Mouse (Mus musculus): ENCODE data around the gene Gm6176. TPM values are rescaled to one million over a fixed set of nuclear protein-coding genes. Genes with fewer than 3 reads are reported as not detected.

Gm6176 gene
- polyA plus RNA-seq (2014; fragmentation: Illumina TruSeq; extraction: RNeasy Lipid Tissue Mini Kit (QIAGEN cat#74804); ENCODE audit: low read depth, low replicate concordance), result not detected

DNA sequence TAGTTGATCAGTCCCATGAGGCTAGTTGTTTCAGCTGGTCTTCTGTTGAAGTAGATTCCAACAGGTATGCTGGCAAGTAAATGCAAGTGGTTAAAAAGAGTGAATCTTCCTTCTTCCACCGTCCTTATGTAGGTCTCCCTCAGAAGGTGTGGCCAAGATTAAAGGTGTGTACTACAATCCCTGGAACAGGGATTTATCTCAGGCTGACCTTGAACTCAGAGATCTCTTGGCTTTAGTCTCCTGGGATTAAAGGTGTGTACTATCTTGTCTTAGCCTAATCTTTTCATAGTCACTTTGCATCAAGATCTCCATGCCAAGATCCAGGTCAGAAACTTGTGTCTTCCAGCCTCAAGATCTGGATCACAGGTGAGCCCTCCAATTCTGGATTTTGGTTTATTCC lies at the start of gene Gm6176:
Gm6176 (minus strand) TSS at position 101 of the 400 bp plus-strand sequence.

DNA sequence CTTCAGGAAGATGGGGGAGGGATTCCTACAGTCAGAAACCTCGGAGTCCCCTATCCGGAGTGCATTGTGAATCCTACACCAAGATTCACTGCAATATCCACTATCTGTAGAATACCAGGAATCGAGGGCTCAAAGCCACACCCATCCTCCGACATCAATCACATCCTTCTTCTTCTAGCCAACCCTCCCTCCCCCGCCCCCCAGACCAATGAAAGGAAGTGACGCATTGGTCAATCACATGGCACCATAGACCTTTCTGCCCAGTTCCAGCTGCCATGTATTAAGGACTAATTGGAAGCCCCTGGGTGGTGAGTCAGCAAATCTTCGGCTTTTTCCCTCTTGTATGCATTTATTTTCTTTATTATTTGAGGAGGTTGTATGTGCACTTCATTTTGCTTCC lies 12.7 kb upstream of the Gm6176 start, which contains the start of gene Vmn1r139:
Vmn1r139 (plus strand) TSS at position 301 of the 400 bp plus-strand sequence.

DNA sequence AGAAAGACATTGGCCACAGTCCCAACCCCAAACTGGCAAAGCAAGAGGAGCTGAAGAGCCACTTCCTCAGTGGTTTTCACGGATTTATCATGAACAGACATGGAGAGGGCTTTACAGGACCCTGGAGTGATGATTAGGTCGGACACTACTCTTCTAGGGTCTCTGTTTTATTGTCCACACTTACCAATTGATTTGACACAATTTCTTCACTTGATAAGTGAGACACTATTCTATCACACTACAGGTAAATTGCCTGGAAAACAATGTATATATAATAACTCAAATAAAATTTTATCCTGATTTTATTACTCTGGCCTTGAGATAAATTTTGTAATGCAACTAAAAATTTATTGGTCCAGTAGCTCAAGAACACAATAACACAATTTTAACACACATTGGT lies 27.3 kb downstream of the Gm6176 start, which contains the start of gene Vmn1r138:
Vmn1r138 (minus strand) TSS at position 101 of the 400 bp plus-strand sequence.

Other genes starting within 250 kb of the Gm6176 start
- not detected for gene Vmn1r135, start 224.0 kb downstream of the Gm6176 start, polyA plus RNA-seq (2014; fragmentation: Illumina TruSeq; extraction: RNeasy Lipid Tissue Mini Kit (QIAGEN cat#74804); ENCODE audit: low read depth, low replicate concordance)
- gene Gm5725, start 212.0 kb downstream of the Gm6176 start, polyA plus RNA-seq (2014; fragmentation: Illumina TruSeq; extraction: RNeasy Lipid Tissue Mini Kit (QIAGEN cat#74804); ENCODE audit: low read depth, low replicate concordance), result not detected
- not detected for gene Gm5891, start 135.0 kb downstream of the Gm6176 start, polyA plus RNA-seq (2014; fragmentation: Illumina TruSeq; extraction: RNeasy Lipid Tissue Mini Kit (QIAGEN cat#74804); ENCODE audit: low read depth, low replicate concordance)
- not detected for gene Vmn1r137, start 61.7 kb downstream of the Gm6176 start, polyA plus RNA-seq (2014; fragmentation: Illumina TruSeq; extraction: RNeasy Lipid Tissue Mini Kit (QIAGEN cat#74804); ENCODE audit: low read depth, low replicate concordance)
- not detected for gene Vmn1r138, start 27.4 kb downstream of the Gm6176 start, polyA plus RNA-seq (2014; fragmentation: Illumina TruSeq; extraction: RNeasy Lipid Tissue Mini Kit (QIAGEN cat#74804); ENCODE audit: low read depth, low replicate concordance)
- not detected for gene Vmn1r139, start 12.8 kb upstream of the Gm6176 start, polyA plus RNA-seq (2014; fragmentation: Illumina TruSeq; extraction: RNeasy Lipid Tissue Mini Kit (QIAGEN cat#74804); ENCODE audit: low read depth, low replicate concordance)
- not detected for gene Gm16451, start 61.9 kb upstream of the Gm6176 start, polyA plus RNA-seq (2014; fragmentation: Illumina TruSeq; extraction: RNeasy Lipid Tissue Mini Kit (QIAGEN cat#74804); ENCODE audit: low read depth, low replicate concordance)
- gene Gm10666, start 78.4 kb upstream of the Gm6176 start, polyA plus RNA-seq (2014; fragmentation: Illumina TruSeq; extraction: RNeasy Lipid Tissue Mini Kit (QIAGEN cat#74804); ENCODE audit: low read depth, low replicate concordance), result not detected
- gene Vmn1r142, start 107.7 kb upstream of the Gm6176 start, polyA plus RNA-seq (2014; fragmentation: Illumina TruSeq; extraction: RNeasy Lipid Tissue Mini Kit (QIAGEN cat#74804); ENCODE audit: low read depth, low replicate concordance), result not detected
- not detected for gene Vmn1r143, start 133.1 kb upstream of the Gm6176 start, polyA plus RNA-seq (2014; fragmentation: Illumina TruSeq; extraction: RNeasy Lipid Tissue Mini Kit (QIAGEN cat#74804); ENCODE audit: low read depth, low replicate concordance)
- gene Gm8653, start 145.0 kb upstream of the Gm6176 start, polyA plus RNA-seq (2014; fragmentation: Illumina TruSeq; extraction: RNeasy Lipid Tissue Mini Kit (QIAGEN cat#74804); ENCODE audit: low read depth, low replicate concordance), result not detected
- gene Gm8453, start 173.2 kb upstream of the Gm6176 start, polyA plus RNA-seq (2014; fragmentation: Illumina TruSeq; extraction: RNeasy Lipid Tissue Mini Kit (QIAGEN cat#74804); ENCODE audit: low read depth, low replicate concordance), result not detected